Mouse (Mus musculus) midbrain, embryonic 10.5 days (tissue): ENCODE data around the gene Zfp511. TPM values are rescaled to one million over a fixed set of nuclear protein-coding genes. Genes with fewer than 3 reads are reported as not detected.

Source experiments
- DNase-seq: peaks from one replicate; pipeline ENCODE4 v3.0.0-alpha.2; 2017; ENCODE audit warnings: low spot score
- H3K27ac ChIP-seq: fragments of 300-500 bp; sonication (generic); replicated peaks from 2 replicates; pipeline ENCODE4 v1.5.1; 2016; ENCODE audit warnings: mild to moderate bottlenecking
- H3K27me3 ChIP-seq: fragments of 300-500 bp; sonication (generic); 2 replicates; pipeline ENCODE4 v1.6.1; 2016; ENCODE audit warnings: low read depth, mild to moderate bottlenecking; ENCODE audit not compliant: poor library complexity, severe bottlenecking
- H3K36me3 ChIP-seq: fragments of 300-500 bp; sonication (generic); 2 replicates; pipeline ENCODE4 v1.6.1; 2016; ENCODE audit warnings: mild to moderate bottlenecking, moderate library complexity
- H3K4me1 ChIP-seq: fragments of 300-500 bp; sonication (generic); 2 replicates; pipeline ENCODE4 v1.6.1; 2016
- H3K4me3 ChIP-seq: fragments of 300-500 bp; sonication (generic); 2 replicates; pipeline ENCODE4 v1.5.1; 2016; ENCODE audit warnings: mild to moderate bottlenecking, moderate library complexity
- H3K9me3 ChIP-seq: fragments of 300-500 bp; sonication (generic); replicated peaks from 2 replicates; pipeline ENCODE4 v1.6.1; 2016; ENCODE audit warnings: mild to moderate bottlenecking
- WGBS: fragments of 180-500 bp; shearing (Covaris S2); methylation state at CpG from one replicate; pipeline ENCODE4 v1.1.7; 2016; 5-methylcytosine and 5-hydroxymethylcytosine counted together
- polyA plus RNA-seq: library from polyadenylated mRNA; unstranded; fragments of >200 nt; fragmentation: Nextera tagmentation; extraction: Ambion mirVana; gene quantifications from 2 replicates; pipeline ENCODE4 v1.2.1, GENCODE M21; 2016

The Zfp511 gene
- polyA plus RNA-seq, 1 experiment from 2014 or later, result 43.8 TPM

- Histone ChIP-seq H3K36me3 (peaks cover 56% of the 10 kb centered on the region), H3K27ac (no peak overlapping the region)
Observed at GRCm38 (mm10) chr7:140011336-140011735, 24.9 kb upstream of the Zfp511 start.

GRCm38 (mm10) chr7:140031771-140032170, 4.4 kb upstream of the Zfp511 start:
- DNase-seq, result no peak
- H3K36me3 ChIP-seq, result peaks cover 65% of the 10 kb centered on the region
- no peaks in the 10 kb centered on the region for H3K9me3 ChIP-seq
- H3K27ac ChIP-seq, result no peak overlapping the region
- H3K27me3 ChIP-seq, result no peaks in the 10 kb centered on the region
- H3K4me3 ChIP-seq, result no peak overlapping the region
- peaks cover 20% of the 10 kb centered on the region for H3K4me1 ChIP-seq
- WGBS, result 97% methylated on average over 12 of the region's 12 CpGs

More at GRCm38 (mm10) chr7:140011336-140011735, 24.9 kb upstream of the Zfp511 start:
- 97% methylated on average over 17 of the region's 17 CpGs for WGBS
- Histone ChIP-seq H3K27me3 (no peaks in the 10 kb centered on the region), H3K4me1 (no peaks in the 10 kb centered on the region), H3K4me3 (no peak overlapping the region), H3K9me3 (peaks cover 3% of the 10 kb centered on the region; the same call in 1 of the 2 replicates)
- no peak for DNase-seq

DNA sequence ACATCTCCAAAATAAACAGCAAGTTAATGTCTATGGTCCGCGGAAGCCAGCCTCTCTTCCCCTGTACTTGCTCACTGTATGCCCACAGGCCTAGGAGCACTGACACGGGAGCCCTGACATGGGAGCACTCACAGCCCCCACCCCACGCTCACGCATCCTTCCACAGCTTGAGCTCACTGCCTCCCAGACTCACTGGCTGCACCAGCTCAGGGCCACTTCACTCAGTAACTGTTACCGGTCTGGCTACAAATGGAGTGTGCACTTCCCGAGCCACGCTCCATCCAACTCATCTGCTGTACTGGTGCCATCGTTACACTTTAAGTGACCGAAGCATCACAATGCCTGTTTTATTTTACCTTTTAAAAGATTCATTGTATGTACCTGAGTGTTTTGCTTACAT, 3.8 kb upstream of the Zfp511 start:
- 94% methylated on average over 10 of the region's 10 CpGs for WGBS
- Histone ChIP-seq H3K27ac (no peak overlapping the region), H3K4me1 (peaks cover 26% of the 10 kb centered on the region), H3K9me3 (no peaks in the 10 kb centered on the region), H3K4me3 (no peak overlapping the region), H3K36me3 (peaks cover 65% of the 10 kb centered on the region), H3K27me3 (peaks cover 4% of the 10 kb centered on the region; the same call in 1 of the 2 replicates)
- no peak for DNase-seq

GRCm38 (mm10) chr7:140033386-140033785, 2.8 kb upstream of the Zfp511 start:
- Histone ChIP-seq H3K36me3 (peaks cover 60% of the 10 kb centered on the region), H3K9me3 (no peaks in the 10 kb centered on the region), H3K4me1 (peaks cover 29% of the 10 kb centered on the region), H3K4me3 (no peak overlapping the region), H3K27me3 (peaks cover 15% of the 10 kb centered on the region; the same call in 1 of the 2 replicates), H3K27ac (no peak overlapping the region)
- 95% methylated on average over 9 of the region's 9 CpGs for WGBS
- no peak for DNase-seq

DNA sequence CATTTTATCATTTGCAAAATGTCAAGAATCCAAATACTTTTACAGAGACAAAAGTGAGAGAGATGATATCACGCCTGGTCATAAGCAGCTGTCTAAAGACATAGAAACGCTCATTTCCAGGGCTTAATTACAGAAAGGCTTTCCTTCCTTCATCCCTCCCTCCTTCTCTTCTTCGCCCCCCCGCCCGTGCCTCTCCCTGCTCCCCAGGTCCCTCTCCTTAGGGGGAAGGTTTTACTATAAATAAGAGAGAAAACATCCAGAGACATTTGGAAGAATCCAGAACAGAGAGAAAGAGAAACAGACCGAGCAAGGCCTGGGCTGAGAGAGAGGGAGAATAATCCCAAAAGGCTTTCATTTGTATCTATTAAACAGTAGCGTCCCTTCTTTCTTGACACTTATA, 735 bp upstream of the Zfp511 start:
- Histone ChIP-seq H3K36me3 (peaks cover 58% of the 10 kb centered on the region), H3K9me3 (no peaks in the 10 kb centered on the region), H3K27ac (peak overlapping the region; percentile 95), H3K27me3 (peaks cover 20% of the 10 kb centered on the region; the same call in 1 of the 2 replicates), H3K4me3 (peak overlapping the region; percentile 74), H3K4me1 (peaks cover 29% of the 10 kb centered on the region)
- DNase-seq, result peak; percentile 11
- WGBS, result 30% methylated on average over 7 of the region's 7 CpGs

DNA sequence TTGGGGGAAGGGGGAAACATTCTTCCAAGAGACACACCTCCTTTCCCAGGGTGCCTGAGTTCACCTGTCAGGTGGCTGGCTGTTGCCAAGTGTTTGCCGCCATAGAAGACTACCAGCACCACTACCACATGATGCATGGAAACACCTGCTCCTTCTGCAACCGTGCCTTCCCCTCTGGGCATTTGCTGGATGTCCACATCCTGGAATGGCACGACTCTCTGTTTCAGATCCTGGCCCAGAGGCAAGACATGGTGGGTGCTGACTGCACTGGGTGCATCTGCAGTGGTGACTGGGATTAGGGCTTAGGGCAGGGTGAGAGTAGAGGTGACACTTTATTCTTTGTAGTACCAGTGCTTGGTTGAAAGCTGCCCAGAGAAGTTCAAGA, 972 bp downstream of the Zfp511 start:
- 69% methylated on average over 3 of the region's 3 CpGs for WGBS
- Histone ChIP-seq H3K27me3 (peaks cover 24% of the 10 kb centered on the region; the same call in 1 of the 2 replicates), H3K36me3 (peaks cover 47% of the 10 kb centered on the region), H3K4me3 (peak overlapping the region; percentile 74), H3K4me1 (peaks cover 29% of the 10 kb centered on the region), H3K27ac (no peak overlapping the region), H3K9me3 (no peaks in the 10 kb centered on the region)
- peak; percentile 11 for DNase-seq

DNA sequence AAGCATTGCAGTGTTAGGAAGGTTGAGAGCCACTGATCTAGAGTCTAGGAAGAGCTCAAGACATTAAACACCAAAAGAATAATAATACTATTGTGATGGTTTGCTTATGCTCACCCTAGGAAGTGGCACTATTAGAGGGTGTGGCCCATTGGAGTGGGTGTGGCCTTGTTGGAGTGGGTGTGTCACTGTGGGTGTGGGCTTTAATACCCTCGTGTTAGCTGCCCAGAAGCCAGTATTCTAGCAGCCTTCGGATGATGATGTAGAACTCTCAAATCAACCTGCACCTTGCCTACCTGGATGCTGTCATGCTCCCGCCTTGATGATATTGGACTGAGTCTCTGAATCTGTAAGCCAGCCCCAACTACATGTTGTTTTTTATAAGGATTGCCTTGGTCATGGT, 6.5 kb downstream of the Zfp511 start:
- Histone ChIP-seq H3K4me3 (no peak overlapping the region), H3K36me3 (peaks cover 29% of the 10 kb centered on the region), H3K27ac (no peak overlapping the region), H3K4me1 (peaks cover 4% of the 10 kb centered on the region), H3K27me3 (peaks cover 71% of the 10 kb centered on the region), H3K9me3 (no peaks in the 10 kb centered on the region)
- WGBS, result 72% methylated on average over 3 of the region's 3 CpGs
- no peak for DNase-seq

DNA sequence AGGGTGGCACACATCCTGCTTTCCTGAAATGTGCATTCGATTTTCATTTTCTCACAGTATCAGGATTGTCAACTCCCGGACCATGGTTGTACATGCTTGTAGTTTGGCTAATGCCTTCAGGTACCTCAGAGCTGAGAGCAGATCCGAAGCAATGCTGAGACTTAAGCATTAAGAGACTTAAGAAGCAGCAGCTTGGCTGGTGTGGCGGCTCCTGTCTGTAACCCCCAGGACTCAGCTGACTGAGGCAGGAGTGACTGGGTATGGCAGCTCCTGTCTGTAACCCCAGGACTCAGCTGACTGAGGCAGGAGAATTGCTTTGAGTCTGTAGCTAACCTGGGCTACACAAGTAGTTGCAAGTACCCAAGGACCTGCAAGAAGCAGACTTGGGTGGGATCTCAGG, 9.4 kb downstream of the Zfp511 start:
- WGBS, result 70% methylated on average over 4 of the region's 4 CpGs
- DNase-seq, result no peak
- H3K4me1 ChIP-seq, result peaks cover 27% of the 10 kb centered on the region
- peaks cover 88% of the 10 kb centered on the region for H3K27me3 ChIP-seq
- no peaks in the 10 kb centered on the region for H3K9me3 ChIP-seq
- H3K36me3 ChIP-seq, result peaks cover 6% of the 10 kb centered on the region
- H3K27ac ChIP-seq, result no peak overlapping the region
- no peak overlapping the region for H3K4me3 ChIP-seq

- Histone ChIP-seq H3K36me3 (no peaks in the 10 kb centered on the region), H3K4me3 (peak overlapping the region; percentile 51), H3K27ac (peak overlapping the region; percentile 38; the same call in 1 of the 2 replicates), H3K27me3 (peaks cover 100% of the 10 kb centered on the region), H3K9me3 (no peaks in the 10 kb centered on the region), H3K4me1 (peaks cover 31% of the 10 kb centered on the region)
- WGBS, result 0% methylated on average over 33 of the region's 33 CpGs
- peak; percentile 61 for DNase-seq
Observed at GRCm38 (mm10) chr7:140047811-140048311, 11.7 kb downstream of the Zfp511 start.

- under 1% methylated on average over 56 of the region's 56 CpGs for WGBS
- H3K27me3 ChIP-seq, result peaks cover 100% of the 10 kb centered on the region
- no peak for DNase-seq
Observed at GRCm38 (mm10) chr7:140048361-140049114, 12.3 kb downstream of the Zfp511 start, which contains the start of gene Msx3. Gene Msx3, minus strand, starts transcription at chr7:140049089.

GRCm38 (mm10) chr7:140049115-140049689, 13.0 kb downstream of the Zfp511 start:
- H3K27ac ChIP-seq, result no peak overlapping the region
- WGBS, result under 1% methylated on average over 34 of the region's 34 CpGs
- H3K27me3 ChIP-seq, result peaks cover 100% of the 10 kb centered on the region

More at GRCm38 (mm10) chr7:140048361-140049114, 12.3 kb downstream of the Zfp511 start, which contains the start of gene Msx3:
- 0 out of 2 replicates have a peak within 1 kb of the TSS, but pooled peaks have one; percentile 38 for H3K27ac ChIP-seq
- H3K4me3 ChIP-seq, result peak within 1 kb of the TSS; percentile 51
- peaks cover 31% of the 10 kb centered on the region for H3K4me1 ChIP-seq
- H3K9me3 ChIP-seq, result no peaks in the 10 kb centered on the region
- no peaks in the 10 kb centered on the region for H3K36me3 ChIP-seq

GRCm38 (mm10) chr7:140054124-140054523, 17.9 kb downstream of the Zfp511 start:
- no peak for DNase-seq
- 80% methylated on average over 4 of the region's 4 CpGs for WGBS
- Histone ChIP-seq H3K9me3 (no peaks in the 10 kb centered on the region), H3K27ac (no peak overlapping the region), H3K36me3 (no peaks in the 10 kb centered on the region), H3K4me1 (peaks cover 40% of the 10 kb centered on the region), H3K27me3 (peaks cover 100% of the 10 kb centered on the region), H3K4me3 (no peak overlapping the region)

More at GRCm38 (mm10) chr7:140049115-140049689, 13.0 kb downstream of the Zfp511 start:
- Histone ChIP-seq H3K4me3 (peak overlapping the region; percentile 51), H3K9me3 (no peaks in the 10 kb centered on the region), H3K4me1 (peaks cover 31% of the 10 kb centered on the region), H3K36me3 (no peaks in the 10 kb centered on the region)
- DNase-seq, result peak; percentile 62
